Mouse (Mus musculus): ENCODE results near the gene Cyp2d11. TPM values are rescaled to one million over a fixed set of nuclear protein-coding genes. Genes with fewer than 3 reads are reported as not detected.

The Cyp2d11 gene
- total and polyA plus RNA-seq, 2 experiments from 2014 or later: not detected

DNA sequence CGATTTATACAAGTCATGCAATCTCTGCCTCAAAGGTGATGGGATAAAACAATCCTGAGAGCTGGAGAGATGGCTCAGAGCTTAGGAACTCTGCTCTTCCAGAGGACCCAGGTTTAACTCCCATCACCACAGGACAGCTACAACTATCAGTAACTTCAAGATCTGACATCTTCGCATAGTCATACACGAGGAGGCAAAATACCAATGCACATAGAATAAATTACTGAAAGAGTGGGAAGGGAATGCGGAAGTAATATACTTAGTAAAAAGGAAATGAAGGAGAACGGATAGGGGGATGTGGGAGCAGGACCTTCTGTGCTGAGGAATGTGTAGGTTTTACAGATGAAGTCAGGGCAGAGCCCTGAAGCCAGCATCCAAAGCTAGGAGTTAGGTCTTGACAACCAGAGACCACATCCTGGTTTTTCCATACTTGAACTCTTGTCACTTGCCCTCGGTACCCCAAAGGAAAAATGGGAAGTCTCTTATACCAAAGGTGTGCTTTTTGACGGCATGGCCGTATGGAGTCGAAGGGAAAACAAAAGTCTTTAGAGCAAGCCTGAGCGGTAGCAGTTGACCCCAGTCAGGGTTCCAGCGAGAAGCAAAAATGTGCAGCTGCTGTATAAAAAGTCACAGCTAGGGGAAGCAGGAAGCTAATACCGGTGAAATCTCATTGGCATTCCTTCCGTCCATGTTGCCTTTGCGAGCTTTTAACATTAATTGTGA lies 47.1 kb downstream of the Cyp2d11 start:
- Histone ChIP-seq H3K36me3 (ENCODE audit: insufficient read depth, low read length) (peaks cover 28% of the 10 kb centered on the region), H3K9me3 (ENCODE audit: low read length) (no peaks in the 10 kb centered on the region), H3K4me3 (ENCODE audit: low read depth, low read length) (peak overlapping the region; percentile 58), H3K9ac (replicated peaks; ENCODE audit: low read length, poor library complexity, severe bottlenecking) (peak overlapping the region; percentile 75), H3K4me2 (ENCODE audit: low read depth, low read length, poor library complexity, severe bottlenecking) (peak overlapping the region; percentile 63), H3K27ac (ENCODE audit: low read depth, low read length) (peak overlapping the region; percentile 92), H3K27me3 (ENCODE audit: insufficient read depth, low read length) (no peaks in the 10 kb centered on the region), H3K4me1 (ENCODE audit: insufficient read depth, low read length) (peaks cover 7% of the 10 kb centered on the region; the same call in 1 of the 2 replicates)
- no peak for ATAC-seq (ENCODE audit: low FRiP score)
- WGBS: 55% methylated on average over 14 of the region's 14 CpGs
- DNase-seq (ENCODE audit: low spot score): no peak
- TF ChIP-seq CTCF (IDR thresholded peaks at IDR 0.05): peak; percentile 50

- H3K9me3 ChIP-seq (ENCODE audit: low read length): no peaks in the 10 kb centered on the region
- H3K4me3 ChIP-seq (ENCODE audit: low read depth, low read length): peak overlapping the region; percentile 58
- peak overlapping the region; percentile 75 for H3K9ac ChIP-seq (replicated peaks; ENCODE audit: low read length, poor library complexity, severe bottlenecking)
- ATAC-seq (ENCODE audit: low FRiP score) (peak; percentile 98), DNase-seq (ENCODE audit: low spot score) (peak; percentile 99)
- H3K27me3 ChIP-seq (ENCODE audit: insufficient read depth, low read length): peaks cover 2% of the 10 kb centered on the region; the same call in 1 of the 2 replicates
- H3K27ac ChIP-seq (ENCODE audit: low read depth, low read length): peak overlapping the region; percentile 92
- TF ChIP-seq CTCF (IDR thresholded peaks at IDR 0.05): no peak
- H3K4me2 ChIP-seq (ENCODE audit: low read depth, low read length, poor library complexity, severe bottlenecking): peak overlapping the region; percentile 63
- peaks cover 7% of the 10 kb centered on the region; the same call in 1 of the 2 replicates for H3K4me1 ChIP-seq (ENCODE audit: insufficient read depth, low read length)
- H3K36me3 ChIP-seq (ENCODE audit: insufficient read depth, low read length): peaks cover 28% of the 10 kb centered on the region
- under 1% methylated on average over 51 of the region's 51 CpGs for WGBS
Observed at GRCm38 (mm10) chr15:82345820-82346470, 47.9 kb downstream of the Cyp2d11 start.

DNA sequence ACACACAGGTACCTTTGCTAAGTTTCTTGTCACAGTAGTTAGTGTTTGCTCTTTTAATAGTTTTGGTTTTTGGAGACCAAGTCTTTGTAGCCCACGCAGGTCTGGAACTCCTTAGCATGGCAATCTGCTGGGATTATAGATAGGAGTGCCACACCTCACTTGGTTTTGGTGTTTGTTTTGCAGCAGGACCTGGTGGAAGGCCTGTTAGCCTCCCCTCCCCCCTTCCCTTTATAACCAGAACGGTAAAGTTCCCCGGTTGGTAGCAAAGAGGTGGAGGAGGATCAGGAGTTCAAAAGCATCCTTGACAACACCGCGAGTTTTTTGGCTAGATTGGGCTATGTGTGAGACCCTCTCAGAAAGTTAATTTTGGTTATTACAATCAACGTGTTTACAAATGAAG lies 48.9 kb downstream of the Cyp2d11 start:
- no peak for ATAC-seq (ENCODE audit: low FRiP score)
- no peak overlapping the region for H3K9ac ChIP-seq (replicated peaks; ENCODE audit: low read length, poor library complexity, severe bottlenecking)
- no peak overlapping the region for H3K4me3 ChIP-seq (ENCODE audit: low read depth, low read length)
- H3K36me3 ChIP-seq (ENCODE audit: insufficient read depth, low read length): peaks cover 23% of the 10 kb centered on the region
- no peak overlapping the region for H3K4me2 ChIP-seq (ENCODE audit: low read depth, low read length, poor library complexity, severe bottlenecking)
- peaks cover 7% of the 10 kb centered on the region; the same call in 1 of the 2 replicates for H3K4me1 ChIP-seq (ENCODE audit: insufficient read depth, low read length)
- H3K27me3 ChIP-seq (ENCODE audit: insufficient read depth, low read length): peaks cover 9% of the 10 kb centered on the region; the same call in 1 of the 2 replicates
- TF ChIP-seq CTCF (IDR thresholded peaks at IDR 0.05): no peak
- 91% methylated on average over 6 of the region's 6 CpGs for WGBS
- no peaks in the 10 kb centered on the region for H3K9me3 ChIP-seq (ENCODE audit: low read length)
- H3K27ac ChIP-seq (ENCODE audit: low read depth, low read length): no peak overlapping the region
- DNase-seq (ENCODE audit: low spot score): no peak

GRCm38 (mm10) chr15:82343368-82344287 lies 50.2 kb downstream of the Cyp2d11 start:
- peaks cover 10% of the 10 kb centered on the region for H3K36me3 ChIP-seq (ENCODE audit: insufficient read depth, low read length)
- H3K4me2 ChIP-seq (ENCODE audit: low read depth, low read length, poor library complexity, severe bottlenecking): no peak overlapping the region
- no peak for TF ChIP-seq CTCF (IDR thresholded peaks at IDR 0.05)
- no peak overlapping the region for H3K4me3 ChIP-seq (ENCODE audit: low read depth, low read length)
- H3K9me3 ChIP-seq (ENCODE audit: low read length): no peaks in the 10 kb centered on the region
- WGBS: 90% methylated on average over 27 of the region's 27 CpGs
- no peak overlapping the region for H3K9ac ChIP-seq (replicated peaks; ENCODE audit: low read length, poor library complexity, severe bottlenecking)
- H3K4me1 ChIP-seq (ENCODE audit: insufficient read depth, low read length): peaks cover 7% of the 10 kb centered on the region; the same call in 1 of the 2 replicates
- no peak for DNase-seq (ENCODE audit: low spot score)
- H3K27ac ChIP-seq (ENCODE audit: low read depth, low read length): no peak overlapping the region
- no peak for ATAC-seq (ENCODE audit: low FRiP score)
- peaks cover 9% of the 10 kb centered on the region; the same call in 1 of the 2 replicates for H3K27me3 ChIP-seq (ENCODE audit: insufficient read depth, low read length)

GRCm38 (mm10) chr15:82342543-82342935 lies 51.3 kb downstream of the Cyp2d11 start:
- no peak overlapping the region for H3K4me2 ChIP-seq (ENCODE audit: low read depth, low read length, poor library complexity, severe bottlenecking)
- no peak for TF ChIP-seq CTCF (IDR thresholded peaks at IDR 0.05)
- H3K36me3 ChIP-seq (ENCODE audit: insufficient read depth, low read length): no peaks in the 10 kb centered on the region
- no peaks in the 10 kb centered on the region for H3K9me3 ChIP-seq (ENCODE audit: low read length)
- whole genome bisulfite sequencing: 81% methylated on average over 5 of the region's 5 CpGs
- ATAC-seq (ENCODE audit: low FRiP score): no peak
- H3K9ac ChIP-seq (replicated peaks; ENCODE audit: low read length, poor library complexity, severe bottlenecking): no peak overlapping the region
- H3K4me3 ChIP-seq (ENCODE audit: low read depth, low read length): no peak overlapping the region
- peaks cover 9% of the 10 kb centered on the region; the same call in 1 of the 2 replicates for H3K27me3 ChIP-seq (ENCODE audit: insufficient read depth, low read length)
- peaks cover 12% of the 10 kb centered on the region for H3K4me1 ChIP-seq (ENCODE audit: insufficient read depth, low read length)
- no peak overlapping the region for H3K27ac ChIP-seq (ENCODE audit: low read depth, low read length)
- no peak for DNase-seq (ENCODE audit: low spot score)

Measured in midbrain, postnatal 0 days (tissue).